Mouse (Mus musculus) lung, postnatal 0 days (tissue): ENCODE measurements at regions not wholly inside any gene's neighbourhood (a gene's known extent, or its start where the extent isn't known, plus 50 kb on each side); places are given as distances from the start of the nearest gene placed in this dataset.

Experiments
- ATAC-seq: fragments of 200-750 bp; cut with Nextera tagmentation; 2 replicates; pipeline ENCODE4 v1.8.0; 2017; ENCODE audit warnings: moderate library complexity
- DNase-seq: peaks from one replicate; pipeline ENCODE4 v3.0.0-alpha.2; 2016; ENCODE audit warnings: low spot score
- H3K27ac ChIP-seq: fragments of 300-500 bp; sonication (generic); 2 replicates; pipeline ENCODE4 v1.5.1; 2014; ENCODE audit warnings: antibody characterized with exemption, mild to moderate bottlenecking, low read length, mixed read lengths
- H3K27me3 ChIP-seq: fragments of 300-500 bp; sonication (generic); replicated peaks from 2 replicates; pipeline ENCODE4 v1.6.1; 2014; ENCODE audit warnings: low read length, mixed read lengths; ENCODE audit not compliant: insufficient read depth
- H3K36me3 ChIP-seq: fragments of 300-500 bp; sonication (generic); 2 replicates; pipeline ENCODE4 v1.6.1; 2014; ENCODE audit warnings: low read length, mixed read lengths; ENCODE audit not compliant: insufficient read depth
- H3K4me1 ChIP-seq: fragments of 300-500 bp; sonication (generic); 2 replicates; pipeline ENCODE4 v1.6.1; 2014; ENCODE audit warnings: antibody characterized with exemption, low read depth, low read length, mixed read lengths; ENCODE audit not compliant: insufficient read depth
- H3K4me2 ChIP-seq: fragments of 300-500 bp; sonication (generic); replicated peaks from 2 replicates; pipeline ENCODE4 v1.6.1; 2014; ENCODE audit warnings: low read depth, mild to moderate bottlenecking, low read length, moderate library complexity, mixed read lengths
- H3K4me3 ChIP-seq: fragments of 300-500 bp; sonication (generic); 2 replicates; pipeline ENCODE4 v1.5.1; 2014; ENCODE audit warnings: low read depth, low read length
- H3K9ac ChIP-seq: fragments of 300-500 bp; sonication (generic); replicated peaks from 2 replicates; pipeline ENCODE4 v1.6.1; 2014; ENCODE audit warnings: low read depth, mild to moderate bottlenecking
- H3K9me3 ChIP-seq: fragments of 300-500 bp; sonication (generic); 2 replicates; pipeline ENCODE4 v1.6.1; 2016; ENCODE audit warnings: low read length, mixed read lengths
- CTCF ChIP-seq: IDR thresholded peaks from 2 replicates; pipeline ENCODE4 v1.5.1; 2016; ENCODE audit warnings: antibody characterized with exemption, mild to moderate bottlenecking
- EP300 ChIP-seq: IDR thresholded peaks from 2 replicates; pipeline ENCODE4 v1.6.1; 2016; ENCODE audit warnings: antibody characterized with exemption, mild to moderate bottlenecking, control low read depth
- WGBS: fragments of 180-500 bp; shearing (Covaris S2); extraction: QIAGEN DNeasy Blood & Tissue Kit; methylation state at CpG from one replicate; pipeline ENCODE4 v1.1.7; 2014; 5-methylcytosine and 5-hydroxymethylcytosine counted together

GRCm38 (mm10) chr13:97550880-97551279, 209.6 kb downstream of the Gm10260 start:
- Histone ChIP-seq H3K9me3 (no peaks in the 10 kb centered on the region), H3K27me3 (no peaks in the 10 kb centered on the region), H3K36me3 (no peaks in the 10 kb centered on the region), H3K4me2 (no peak overlapping the region), H3K4me3 (no peak overlapping the region), H3K27ac (no peak overlapping the region), H3K4me1 (peaks cover 13% of the 10 kb centered on the region; the same call in 1 of the 2 replicates), H3K9ac (no peak overlapping the region)
- DNase-seq = no peak
- ATAC-seq = no peak
- 79% methylated on average over 3 of the region's 3 CpGs for WGBS
- TF ChIP-seq EP300 (no peak), CTCF (no peak)

GRCm38 (mm10) chr13:97550172-97550571, 210.3 kb downstream of the Gm10260 start:
- H3K4me2 ChIP-seq = no peak overlapping the region
- TF ChIP-seq EP300 (no peak), CTCF (no peak)
- no peak overlapping the region for H3K27ac ChIP-seq
- WGBS = 76% methylated on average over 5 of the region's 5 CpGs
- peaks cover 13% of the 10 kb centered on the region; the same call in 1 of the 2 replicates for H3K4me1 ChIP-seq
- no peak overlapping the region for H3K9ac ChIP-seq
- H3K9me3 ChIP-seq = no peaks in the 10 kb centered on the region
- no peak for DNase-seq
- ATAC-seq = no peak
- H3K27me3 ChIP-seq = no peaks in the 10 kb centered on the region
- no peak overlapping the region for H3K4me3 ChIP-seq
- no peaks in the 10 kb centered on the region for H3K36me3 ChIP-seq

GRCm38 (mm10) chr13:97549384-97549783, 211.0 kb downstream of the Gm10260 start:
- TF ChIP-seq EP300 = no peak
- no peak for TF ChIP-seq CTCF
- H3K36me3 ChIP-seq = no peaks in the 10 kb centered on the region
- DNase-seq (no peak), ATAC-seq (no peak)
- H3K27me3 ChIP-seq = no peaks in the 10 kb centered on the region
- WGBS = 75% methylated on average over 6 of the region's 6 CpGs
- H3K9ac ChIP-seq = no peak overlapping the region
- no peak overlapping the region for H3K4me3 ChIP-seq
- peaks cover 13% of the 10 kb centered on the region; the same call in 1 of the 2 replicates for H3K4me1 ChIP-seq
- H3K4me2 ChIP-seq = no peak overlapping the region
- peak overlapping the region; percentile 79 for H3K27ac ChIP-seq
- no peaks in the 10 kb centered on the region for H3K9me3 ChIP-seq

GRCm38 (mm10) chr13:97548527-97548977, 211.9 kb downstream of the Gm10260 start:
- Histone ChIP-seq H3K9me3 (no peaks in the 10 kb centered on the region), H3K9ac (no peak overlapping the region), H3K36me3 (no peaks in the 10 kb centered on the region), H3K27me3 (no peaks in the 10 kb centered on the region), H3K4me2 (peak overlapping the region; percentile 22; the same call in 1 of the 2 replicates), H3K4me3 (no peak overlapping the region), H3K27ac (peak overlapping the region; percentile 79), H3K4me1 (peaks cover 13% of the 10 kb centered on the region; the same call in 1 of the 2 replicates)
- WGBS = 1% methylated on average over 9 of the region's 9 CpGs
- peak; percentile 78 for ATAC-seq
- no peak for TF ChIP-seq CTCF
- peak; percentile 93 for TF ChIP-seq EP300
- DNase-seq = peak; percentile 90

GRCm38 (mm10) chr13:97546936-97547335, 213.5 kb downstream of the Gm10260 start:
- DNase-seq (no peak), ATAC-seq (no peak)
- 51% methylated on average over 5 of the region's 5 CpGs for WGBS
- H3K4me2 ChIP-seq = no peak overlapping the region
- no peaks in the 10 kb centered on the region for H3K36me3 ChIP-seq
- peaks cover 13% of the 10 kb centered on the region; the same call in 1 of the 2 replicates for H3K4me1 ChIP-seq
- no peaks in the 10 kb centered on the region for H3K27me3 ChIP-seq
- H3K9ac ChIP-seq = no peak overlapping the region
- no peaks in the 10 kb centered on the region for H3K9me3 ChIP-seq
- H3K4me3 ChIP-seq = no peak overlapping the region
- 0 out of 2 replicates have a peak overlapping the region, but pooled peaks have one; percentile 32 for H3K27ac ChIP-seq
- TF ChIP-seq CTCF (no peak), EP300 (peak; percentile 11; the same call in 1 of the 2 replicates)

GRCm38 (mm10) chr13:97545971-97546454, 214.4 kb downstream of the Gm10260 start:
- no peak overlapping the region for H3K27ac ChIP-seq
- no peak overlapping the region for H3K4me2 ChIP-seq
- no peak for TF ChIP-seq CTCF
- TF ChIP-seq EP300 = no peak
- H3K4me3 ChIP-seq = no peak overlapping the region
- DNase-seq (peak; percentile 64), ATAC-seq (no peak)
- no peak overlapping the region for H3K9ac ChIP-seq
- no peaks in the 10 kb centered on the region for H3K9me3 ChIP-seq
- 57% methylated on average over 9 of the region's 9 CpGs for WGBS
- H3K27me3 ChIP-seq = no peaks in the 10 kb centered on the region
- H3K4me1 ChIP-seq = peaks cover 13% of the 10 kb centered on the region; the same call in 1 of the 2 replicates
- no peaks in the 10 kb centered on the region for H3K36me3 ChIP-seq

GRCm38 (mm10) chr13:97539686-97540085, 220.7 kb downstream of the Gm10260 start:
- peak; percentile 21 for DNase-seq
- H3K4me3 ChIP-seq = no peak overlapping the region
- no peak overlapping the region for H3K4me2 ChIP-seq
- TF ChIP-seq EP300 (no peak), CTCF (no peak)
- H3K27ac ChIP-seq = no peak overlapping the region
- no peaks in the 10 kb centered on the region for H3K36me3 ChIP-seq
- no peaks in the 10 kb centered on the region for H3K4me1 ChIP-seq
- no peak overlapping the region for H3K9ac ChIP-seq
- WGBS = 70% methylated on average over 9 of the region's 9 CpGs
- no peaks in the 10 kb centered on the region for H3K9me3 ChIP-seq
- no peak for ATAC-seq
- no peaks in the 10 kb centered on the region for H3K27me3 ChIP-seq
